Mouse (Mus musculus) liver, embryonic 14.5 days (tissue): ENCODE data around the gene Eno3.

Source experiments
- CTCF ChIP-seq: IDR thresholded peaks from 2 replicates; pipeline ENCODE4 v1.5.1; 2016; ENCODE audit warnings: antibody characterized with exemption, low read depth, control low read depth
- EP300 ChIP-seq: IDR thresholded peaks from 2 replicates; pipeline ENCODE4 v1.6.1; 2016; ENCODE audit warnings: antibody characterized with exemption, low read depth

- TF ChIP-seq CTCF (no peak), EP300 (no peak)
Observed at GRCm38 (mm10) chr11:70644564-70645103, 12.4 kb upstream of the Eno3 start.
